Mouse (Mus musculus) adrenal gland, postnatal 10 days (tissue): ENCODE measurements at regions not wholly inside any gene's neighbourhood (a gene's known extent, or its start where the extent isn't known, plus 50 kb on each side); places are given as distances from the start of the nearest gene placed in this dataset.
"Not testable (repeated sequence)": the region's sequence is repeated elsewhere in the genome, so short reads cannot be mapped to it uniquely, and the experiment has no call there.

Experiments used
- DNase-seq: peaks from one replicate; pipeline ENCODE4 v3.0.0; 2021; ENCODE audit warnings: mixed read lengths

GRCm38 (mm10) chr8:81286280-81287034 lies 55.9 kb upstream of the Inpp4b start:
- DNase-seq, result no peak

GRCm38 (mm10) chr8:81260089-81260488 lies 82.3 kb upstream of the Inpp4b start:
- DNase-seq, result peak; percentile 10

GRCm38 (mm10) chr8:81223872-81224271 lies 118.5 kb upstream of the Inpp4b start:
- DNase-seq, result no peak

GRCm38 (mm10) chr8:81187061-81187790 lies 155.1 kb upstream of the Inpp4b start:
- not testable (repeated sequence) for DNase-seq

DNA sequence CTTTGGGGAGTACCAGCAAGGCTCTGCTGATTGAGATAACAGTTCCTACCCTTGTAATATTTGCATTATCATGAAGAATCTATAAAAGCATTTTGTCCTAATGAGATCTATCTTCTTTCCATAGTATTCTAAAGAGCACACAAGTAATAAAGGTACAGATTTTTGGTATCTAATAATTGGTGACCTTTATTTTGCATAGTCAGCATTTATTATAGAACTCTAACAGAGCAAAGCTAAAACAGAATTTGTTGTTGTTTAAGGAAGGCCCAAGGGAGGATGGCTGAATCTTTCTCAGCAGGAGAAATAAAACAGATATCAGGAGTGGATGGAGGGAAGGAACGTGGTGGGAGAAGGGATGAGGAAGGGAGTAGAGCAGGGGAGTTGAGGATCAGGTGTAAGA lies 160.8 kb upstream of the Usp38 start:
- no peak for DNase-seq

DNA sequence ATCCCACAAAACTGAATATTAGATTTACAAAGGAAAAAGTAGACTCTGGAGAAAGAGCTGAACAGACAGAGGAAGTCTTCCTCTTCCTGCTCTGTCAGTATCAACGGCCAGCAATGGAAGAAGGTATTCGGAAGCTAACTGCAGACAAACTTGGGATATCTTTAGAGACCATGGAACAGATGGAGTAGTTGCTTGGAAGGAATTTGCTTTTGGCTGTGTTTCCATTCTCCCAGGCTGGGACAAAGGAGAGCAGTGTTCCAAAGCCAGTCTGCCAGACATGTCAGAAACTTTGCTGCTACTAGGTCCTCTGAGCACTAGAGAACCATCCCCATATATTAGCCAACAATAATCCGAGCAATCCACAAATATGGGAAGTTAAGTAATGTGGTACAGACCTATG lies 132.5 kb upstream of the Usp38 start:
- no peak for DNase-seq

DNA sequence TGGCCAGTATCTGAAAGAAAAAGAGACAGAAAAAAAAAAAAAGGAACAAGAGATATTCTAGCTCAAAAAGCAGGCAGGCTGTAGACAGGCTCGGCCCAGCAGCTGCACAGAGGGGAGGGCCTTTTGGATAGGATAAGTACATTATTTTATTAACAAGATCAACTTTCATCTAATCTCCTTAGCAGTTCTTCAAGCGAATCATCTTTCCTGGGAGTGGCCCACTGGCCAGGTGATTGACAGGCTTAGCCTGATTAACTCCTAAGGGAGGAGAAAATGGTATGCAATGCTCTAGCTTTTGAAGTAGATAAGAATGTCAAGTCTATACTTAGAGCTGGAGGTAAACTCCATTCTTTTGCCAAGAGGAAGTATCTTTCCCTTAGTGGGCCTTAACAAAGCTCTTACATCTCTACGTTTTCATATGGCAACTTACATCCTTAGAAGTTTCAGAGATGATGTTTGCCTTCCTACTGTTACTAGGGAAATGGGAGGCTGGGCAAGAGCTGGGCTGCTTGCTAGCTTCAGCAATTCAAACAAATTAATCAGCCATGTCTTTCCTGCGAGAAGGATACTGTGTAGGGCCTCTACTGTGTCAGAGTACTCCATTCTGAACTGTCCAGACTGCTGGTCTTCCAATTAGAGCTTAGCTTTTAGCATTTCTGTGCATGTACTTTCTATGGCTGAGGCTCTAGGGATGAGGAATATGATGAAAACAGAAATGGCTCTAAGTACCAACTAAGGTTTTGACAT lies 92.2 kb upstream of the Usp38 start:
- no peak for DNase-seq

DNA sequence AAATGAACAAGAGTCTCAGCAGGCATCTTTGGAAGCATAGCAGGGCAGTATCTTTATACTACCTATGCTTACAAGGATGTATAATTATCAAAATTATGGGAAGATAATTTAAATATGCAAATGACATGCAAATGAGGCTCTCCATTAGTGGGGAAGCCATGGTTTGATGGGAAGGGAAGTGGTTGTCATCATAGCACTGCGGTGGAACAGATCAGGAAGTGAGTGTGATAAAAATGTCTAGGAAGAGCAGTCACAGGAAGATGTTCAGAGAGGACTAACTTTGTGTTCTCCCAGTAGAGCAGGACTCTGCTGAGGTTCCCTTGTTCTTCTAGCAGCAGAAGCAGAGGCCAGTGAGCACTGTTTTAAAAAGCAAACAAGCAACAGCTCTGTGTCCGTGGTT lies 84.2 kb upstream of the Usp38 start:
- DNase-seq, result no peak

GRCm38 (mm10) chr8:81097076-81097819 lies 82.5 kb upstream of the Usp38 start:
- no peak for DNase-seq

DNA sequence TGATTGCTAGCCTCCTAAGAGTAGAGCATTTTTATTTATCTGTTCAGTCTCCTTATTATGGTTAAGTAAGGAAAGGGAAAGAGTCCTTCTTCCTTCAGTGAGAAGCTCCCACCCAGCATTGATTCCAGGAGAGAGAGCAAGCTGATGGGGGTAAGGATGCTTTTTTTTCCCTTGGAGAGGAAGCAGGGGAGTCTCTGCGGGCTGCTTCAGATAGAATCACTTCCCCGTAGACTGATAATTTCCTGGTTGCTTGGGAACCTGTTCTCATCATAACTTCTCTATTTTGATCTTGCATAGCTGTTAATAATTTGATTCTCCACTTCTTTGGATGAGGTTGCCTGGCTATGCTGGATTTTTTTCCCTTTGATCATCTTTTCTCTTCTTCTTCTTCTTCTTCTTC lies 80.5 kb upstream of the Usp38 start:
- no peak for DNase-seq

DNA sequence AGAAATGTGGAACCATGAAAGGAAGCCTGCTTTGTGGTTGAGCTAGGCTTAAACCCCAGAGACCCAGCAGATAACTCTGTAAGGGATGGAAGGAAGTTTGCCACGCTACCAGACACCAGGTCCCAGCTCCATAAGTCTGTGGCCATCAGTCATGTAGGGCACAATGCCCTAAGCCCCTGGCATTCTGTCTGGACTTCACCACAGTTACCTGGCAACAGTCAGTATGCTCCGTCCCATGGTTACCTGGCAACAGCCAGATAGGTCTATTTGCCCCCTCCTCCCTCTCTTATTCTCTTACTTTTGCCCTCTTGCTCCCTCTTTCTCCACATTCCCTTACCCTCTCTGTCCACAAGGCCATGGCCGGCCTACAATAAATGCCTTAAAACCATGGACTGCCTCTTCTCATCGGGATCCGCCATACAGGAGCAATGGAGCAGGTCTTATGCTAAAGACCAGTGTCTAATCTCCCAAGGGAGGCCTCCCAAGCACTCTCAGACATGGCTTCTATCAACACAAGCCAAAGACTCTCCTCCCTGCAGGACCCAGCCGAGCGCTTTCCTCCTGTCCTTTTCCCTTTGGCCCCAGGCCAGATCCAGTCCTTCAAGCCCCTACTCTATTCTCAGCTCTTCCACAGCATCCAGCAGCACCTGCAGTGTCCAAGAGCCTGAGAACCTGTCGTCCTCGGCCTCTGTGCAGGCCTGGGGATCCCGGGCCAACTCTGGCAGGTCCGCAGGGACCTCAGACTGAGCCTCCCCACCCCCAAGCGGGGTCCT lies 66.3 kb upstream of the Usp38 start:
- no peak for DNase-seq

GRCm38 (mm10) chr8:81079887-81080300 lies 65.2 kb upstream of the Usp38 start:
- DNase-seq, result no peak

GRCm38 (mm10) chr8:81069080-81069840 lies 54.5 kb upstream of the Usp38 start:
- no peak for DNase-seq

GRCm38 (mm10) chr8:81068519-81068918 lies 53.8 kb upstream of the Usp38 start:
- no peak for DNase-seq

GRCm38 (mm10) chr8:81066765-81067164 lies 52.0 kb upstream of the Usp38 start:
- no peak for DNase-seq
